Mouse (Mus musculus): ENCODE results near the gene Rbp1. TPM values are rescaled to one million over a fixed set of nuclear protein-coding genes. Genes with fewer than 3 reads are reported as not detected.
A peak's percentile ranks its signal among the peaks of the same experiment; 100 is the strongest.

Rbp1 gene
- polyA plus RNA-seq, 1 experiment from 2014 or later = 54.1 TPM

- 75% methylated on average over 9 of the region's 9 CpGs for WGBS
- Histone ChIP-seq H3K27ac (ENCODE audit: low read depth, low read length) (no peak overlapping the region), H3K36me3 (ENCODE audit: control insufficient read depth, insufficient read depth, low read length) (peaks cover 6% of the 10 kb centered on the region; the same call in 1 of the 2 replicates), H3K9ac (ENCODE audit: low read depth, low read length) (no peak overlapping the region), H3K9me3 (ENCODE audit: control insufficient read depth, low read length) (no peaks in the 10 kb centered on the region), H3K4me2 (no peak overlapping the region), H3K27me3 (replicated peaks; ENCODE audit: control insufficient read depth, insufficient read depth, low read length) (no peaks in the 10 kb centered on the region), H3K4me1 (replicated peaks; ENCODE audit: control insufficient read depth, insufficient read depth, low read length) (no peaks in the 10 kb centered on the region), H3K4me3 (ENCODE audit: low read depth, low read length) (no peak overlapping the region)
- ATAC-seq (replicated peaks; ENCODE audit: low FRiP score) (no peak), DNase-seq (ENCODE audit: low spot score) (no peak)
These were observed 22.8 kb downstream of the Rbp1 start for GRCm38 (mm10) chr9:98445359-98446149.

- Histone ChIP-seq H3K9ac (ENCODE audit: low read depth, low read length) (no peak overlapping the region), H3K27me3 (replicated peaks; ENCODE audit: control insufficient read depth, insufficient read depth, low read length) (no peaks in the 10 kb centered on the region), H3K9me3 (ENCODE audit: control insufficient read depth, low read length) (no peaks in the 10 kb centered on the region), H3K27ac (ENCODE audit: low read depth, low read length) (no peak overlapping the region), H3K4me2 (no peak overlapping the region), H3K36me3 (ENCODE audit: control insufficient read depth, insufficient read depth, low read length) (no peaks in the 10 kb centered on the region), H3K4me3 (ENCODE audit: low read depth, low read length) (no peak overlapping the region), H3K4me1 (replicated peaks; ENCODE audit: control insufficient read depth, insufficient read depth, low read length) (no peaks in the 10 kb centered on the region)
- WGBS = 67% methylated on average over 1 of the region's 1 CpGs
- ATAC-seq (replicated peaks; ENCODE audit: low FRiP score) = no peak
- DNase-seq (ENCODE audit: low spot score) = no peak
These were observed 28.2 kb downstream of the Rbp1 start for GRCm38 (mm10) chr9:98450976-98451375.

GRCm38 (mm10) chr9:98466709-98467108, 43.9 kb downstream of the Rbp1 start:
- no peak overlapping the region for H3K27ac ChIP-seq (ENCODE audit: low read depth, low read length)
- no peak overlapping the region for H3K9ac ChIP-seq (ENCODE audit: low read depth, low read length)
- no peaks in the 10 kb centered on the region for H3K4me1 ChIP-seq (replicated peaks; ENCODE audit: control insufficient read depth, insufficient read depth, low read length)
- ATAC-seq (replicated peaks; ENCODE audit: low FRiP score) = 0 out of 2 replicates have a peak, but pooled peaks have one; percentile 18
- H3K9me3 ChIP-seq (ENCODE audit: control insufficient read depth, low read length) = no peaks in the 10 kb centered on the region
- WGBS = 51% methylated on average over 2 of the region's 2 CpGs
- no peaks in the 10 kb centered on the region for H3K36me3 ChIP-seq (ENCODE audit: control insufficient read depth, insufficient read depth, low read length)
- H3K27me3 ChIP-seq (replicated peaks; ENCODE audit: control insufficient read depth, insufficient read depth, low read length) = no peaks in the 10 kb centered on the region
- H3K4me2 ChIP-seq = no peak overlapping the region
- no peak for DNase-seq (ENCODE audit: low spot score)
- no peak overlapping the region for H3K4me3 ChIP-seq (ENCODE audit: low read depth, low read length)

GRCm38 (mm10) chr9:98480172-98480749, 57.5 kb downstream of the Rbp1 start:
- DNase-seq (ENCODE audit: low spot score) (no peak), ATAC-seq (replicated peaks; ENCODE audit: low FRiP score) (no peak)
- no peak overlapping the region for H3K4me2 ChIP-seq
- H3K4me3 ChIP-seq (ENCODE audit: low read depth, low read length) = no peak overlapping the region
- no peaks in the 10 kb centered on the region for H3K4me1 ChIP-seq (replicated peaks; ENCODE audit: control insufficient read depth, insufficient read depth, low read length)
- no peak overlapping the region for H3K9ac ChIP-seq (ENCODE audit: low read depth, low read length)
- no peak overlapping the region for H3K27ac ChIP-seq (ENCODE audit: low read depth, low read length)
- no peaks in the 10 kb centered on the region for H3K36me3 ChIP-seq (ENCODE audit: control insufficient read depth, insufficient read depth, low read length)
- H3K9me3 ChIP-seq (ENCODE audit: control insufficient read depth, low read length) = no peaks in the 10 kb centered on the region
- no peaks in the 10 kb centered on the region for H3K27me3 ChIP-seq (replicated peaks; ENCODE audit: control insufficient read depth, insufficient read depth, low read length)
- 80% methylated on average over 2 of the region's 2 CpGs for WGBS

- no peaks in the 10 kb centered on the region for H3K27me3 ChIP-seq (replicated peaks; ENCODE audit: control insufficient read depth, insufficient read depth, low read length)
- no peak overlapping the region for H3K4me2 ChIP-seq
- DNase-seq (ENCODE audit: low spot score) = no peak
- H3K9me3 ChIP-seq (ENCODE audit: control insufficient read depth, low read length) = no peaks in the 10 kb centered on the region
- H3K27ac ChIP-seq (ENCODE audit: low read depth, low read length) = no peak overlapping the region
- no peak overlapping the region for H3K4me3 ChIP-seq (ENCODE audit: low read depth, low read length)
- no peaks in the 10 kb centered on the region for H3K36me3 ChIP-seq (ENCODE audit: control insufficient read depth, insufficient read depth, low read length)
- 66% methylated on average over 4 of the region's 4 CpGs for WGBS
- H3K9ac ChIP-seq (ENCODE audit: low read depth, low read length) = no peak overlapping the region
- no peak for ATAC-seq (replicated peaks; ENCODE audit: low FRiP score)
- H3K4me1 ChIP-seq (replicated peaks; ENCODE audit: control insufficient read depth, insufficient read depth, low read length) = no peaks in the 10 kb centered on the region
These were observed 59.5 kb downstream of the Rbp1 start for GRCm38 (mm10) chr9:98482256-98482655.

- H3K27me3 ChIP-seq (replicated peaks; ENCODE audit: control insufficient read depth, insufficient read depth, low read length) = no peaks in the 10 kb centered on the region
- no peak for ATAC-seq (replicated peaks; ENCODE audit: low FRiP score)
- no peaks in the 10 kb centered on the region for H3K36me3 ChIP-seq (ENCODE audit: control insufficient read depth, insufficient read depth, low read length)
- H3K27ac ChIP-seq (ENCODE audit: low read depth, low read length) = no peak overlapping the region
- 75% methylated on average over 7 of the region's 7 CpGs for WGBS
- H3K9ac ChIP-seq (ENCODE audit: low read depth, low read length) = no peak overlapping the region
- DNase-seq (ENCODE audit: low spot score) = no peak
- H3K4me2 ChIP-seq = no peak overlapping the region
- H3K4me3 ChIP-seq (ENCODE audit: low read depth, low read length) = no peak overlapping the region
- no peaks in the 10 kb centered on the region for H3K9me3 ChIP-seq (ENCODE audit: control insufficient read depth, low read length)
- H3K4me1 ChIP-seq (replicated peaks; ENCODE audit: control insufficient read depth, insufficient read depth, low read length) = peaks cover 14% of the 10 kb centered on the region
These were observed 62.3 kb downstream of the Rbp1 start for GRCm38 (mm10) chr9:98485020-98485419.

- Histone ChIP-seq H3K4me1 (replicated peaks; ENCODE audit: control insufficient read depth, insufficient read depth, low read length) (peaks cover 22% of the 10 kb centered on the region), H3K9me3 (ENCODE audit: control insufficient read depth, low read length) (no peaks in the 10 kb centered on the region), H3K27me3 (replicated peaks; ENCODE audit: control insufficient read depth, insufficient read depth, low read length) (no peaks in the 10 kb centered on the region), H3K27ac (ENCODE audit: low read depth, low read length) (no peak within 1 kb of the TSS), H3K4me2 (no peak within 1 kb of the TSS), H3K4me3 (ENCODE audit: low read depth, low read length) (no peak within 1 kb of the TSS), H3K36me3 (ENCODE audit: control insufficient read depth, insufficient read depth, low read length) (no peaks in the 10 kb centered on the region), H3K9ac (ENCODE audit: low read depth, low read length) (no peak within 1 kb of the TSS)
- DNase-seq (ENCODE audit: low spot score) (no peak), ATAC-seq (replicated peaks; ENCODE audit: low FRiP score) (no peak)
- WGBS = 80% methylated on average over 3 of the region's 3 CpGs
These were observed 63.1 kb downstream of the Rbp1 start, which contains the start of gene Rbp2 for GRCm38 (mm10) chr9:98485815-98486214. TSS of gene Rbp2 (plus strand) at chr9:98486115.

- Histone ChIP-seq H3K9ac (ENCODE audit: low read depth, low read length) (no peak overlapping the region), H3K4me1 (replicated peaks; ENCODE audit: control insufficient read depth, insufficient read depth, low read length) (peaks cover 35% of the 10 kb centered on the region), H3K27ac (ENCODE audit: low read depth, low read length) (no peak overlapping the region), H3K4me3 (ENCODE audit: low read depth, low read length) (no peak overlapping the region), H3K27me3 (replicated peaks; ENCODE audit: control insufficient read depth, insufficient read depth, low read length) (no peaks in the 10 kb centered on the region), H3K9me3 (ENCODE audit: control insufficient read depth, low read length) (no peaks in the 10 kb centered on the region), H3K4me2 (no peak overlapping the region), H3K36me3 (ENCODE audit: control insufficient read depth, insufficient read depth, low read length) (no peaks in the 10 kb centered on the region)
- DNase-seq (ENCODE audit: low spot score) (no peak), ATAC-seq (replicated peaks; ENCODE audit: low FRiP score) (no peak)
- 80% methylated on average over 6 of the region's 6 CpGs for WGBS
These were observed 64.5 kb downstream of the Rbp1 start for GRCm38 (mm10) chr9:98487273-98487672.

GRCm38 (mm10) chr9:98489532-98489931, 66.8 kb downstream of the Rbp1 start:
- Histone ChIP-seq H3K27ac (ENCODE audit: low read depth, low read length) (peak overlapping the region; percentile 87), H3K36me3 (ENCODE audit: control insufficient read depth, insufficient read depth, low read length) (no peaks in the 10 kb centered on the region), H3K4me1 (replicated peaks; ENCODE audit: control insufficient read depth, insufficient read depth, low read length) (peaks cover 45% of the 10 kb centered on the region), H3K9me3 (ENCODE audit: control insufficient read depth, low read length) (no peaks in the 10 kb centered on the region), H3K27me3 (replicated peaks; ENCODE audit: control insufficient read depth, insufficient read depth, low read length) (no peaks in the 10 kb centered on the region), H3K4me3 (ENCODE audit: low read depth, low read length) (no peak overlapping the region), H3K4me2 (peak overlapping the region; percentile 58), H3K9ac (ENCODE audit: low read depth, low read length) (peak overlapping the region; percentile 27; the same call in 1 of the 2 replicates)
- DNase-seq (ENCODE audit: low spot score) (peak; percentile 71), ATAC-seq (replicated peaks; ENCODE audit: low FRiP score) (peak; percentile 86)
- WGBS = 23% methylated on average over 4 of the region's 4 CpGs
